In the genomic region with DNA sequence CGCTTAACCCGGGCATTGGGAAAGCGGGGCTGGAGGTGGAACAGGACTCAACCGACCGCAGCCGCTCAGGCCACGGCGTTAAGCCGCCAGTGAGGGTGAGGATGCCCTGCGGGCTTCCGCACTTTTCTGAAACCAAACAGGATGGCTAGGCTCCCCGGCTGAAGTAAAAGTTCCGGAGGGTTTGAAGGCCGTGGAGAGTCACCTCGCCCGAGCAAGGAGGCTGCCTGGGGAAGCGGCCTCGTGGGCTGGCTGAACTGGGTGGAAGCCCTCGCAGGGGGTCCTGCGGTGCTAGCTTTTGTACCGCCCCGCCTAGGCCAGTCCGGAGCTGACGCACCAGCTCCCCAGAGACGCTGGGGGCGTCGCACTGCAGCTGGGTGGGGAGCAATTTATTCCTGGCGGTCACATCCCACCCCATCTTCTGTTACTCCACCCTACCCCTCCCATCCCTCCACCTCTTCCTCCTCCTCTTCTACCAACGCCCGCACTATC, we compare ENCODE assay signal across 8 mouse cellular contexts.
DNase-seq lines count a peak whose midpoint lies in the region; ATAC-seq lines count a peak whose summit lies in the region.

No protein-coding gene starts in this region.

- no peak for DNase-seq in liver, embryonic 11.5 days (ENCODE audit: low spot score)
- DNase-seq in embryo, embryonic 10 days (ENCODE audit: low spot score), result peak; percentile 64
- DNase-seq in right cerebral cortex, postnatal 14 days, result peak; percentile 78
- no peak for DNase-seq in ovary, postnatal 10 days (ENCODE audit: low spot score)
- DNase-seq in urinary bladder, postnatal 10 days (ENCODE audit: low spot score), result no peak

- H3K27me3 ChIP-seq in liver, embryonic 11.5 days (replicated peaks; ENCODE audit: control insufficient read depth, insufficient read depth, low read length), result peaks cover 99% of the 10 kb centered on the region
- H3K27me3 ChIP-seq in liver, embryonic 12.5 days (replicated peaks), result peaks cover 98% of the 10 kb centered on the region
- no peaks in the 10 kb centered on the region for H3K27me3 ChIP-seq in hindbrain, embryonic 15.5 days
- H3K27me3 ChIP-seq in limb, embryonic 13.5 days, result peaks cover 98% of the 10 kb centered on the region

- H3K36me3 ChIP-seq in liver, embryonic 11.5 days (ENCODE audit: control insufficient read depth, insufficient read depth, low read length), result no peaks in the 10 kb centered on the region
- H3K36me3 ChIP-seq in liver, embryonic 12.5 days, result no peaks in the 10 kb centered on the region
- no peaks in the 10 kb centered on the region for H3K36me3 ChIP-seq in hindbrain, embryonic 15.5 days
- no peaks in the 10 kb centered on the region for H3K36me3 ChIP-seq in limb, embryonic 13.5 days

- H3K27ac ChIP-seq in liver, embryonic 11.5 days (ENCODE audit: low read depth, low read length), result no peak overlapping the region
- no peak overlapping the region for H3K27ac ChIP-seq in liver, embryonic 12.5 days
- H3K27ac ChIP-seq in hindbrain, embryonic 15.5 days (replicated peaks), result peak overlapping the region; percentile 98
- H3K27ac ChIP-seq in limb, embryonic 13.5 days, result no peak overlapping the region

- H3K4me3 ChIP-seq in liver, embryonic 11.5 days (ENCODE audit: low read depth, low read length), result peak overlapping the region; percentile 15; the same call in 1 of the 2 replicates
- no peak overlapping the region; the same call in 1 of the 2 replicates for H3K4me3 ChIP-seq in liver, embryonic 12.5 days
- H3K4me3 ChIP-seq in hindbrain, embryonic 15.5 days, result peak overlapping the region; percentile 77
- H3K4me3 ChIP-seq in limb, embryonic 13.5 days, result peak overlapping the region; percentile 30

- no peak overlapping the region for H3K9ac ChIP-seq in liver, embryonic 11.5 days (ENCODE audit: low read depth, low read length)
- no peak overlapping the region for H3K9ac ChIP-seq in liver, embryonic 12.5 days
- H3K9ac ChIP-seq in hindbrain, embryonic 15.5 days, result peak overlapping the region; percentile 76
- peak overlapping the region; percentile 19; the same call in 1 of the 2 replicates for H3K9ac ChIP-seq in limb, embryonic 13.5 days

- H3K9me3 ChIP-seq in liver, embryonic 11.5 days (ENCODE audit: control insufficient read depth, low read length), result no peaks in the 10 kb centered on the region
- no peaks in the 10 kb centered on the region for H3K9me3 ChIP-seq in liver, embryonic 12.5 days (replicated peaks)
- H3K9me3 ChIP-seq in hindbrain, embryonic 15.5 days, result no peaks in the 10 kb centered on the region
- H3K9me3 ChIP-seq in limb, embryonic 13.5 days, result no peaks in the 10 kb centered on the region

- under 1% methylated on average over 30 of the region's 30 CpGs for WGBS in liver, embryonic 11.5 days
- WGBS in liver, embryonic 12.5 days (ENCODE audit: insufficient replicate concordance), result 1% methylated on average over 30 of the region's 30 CpGs
- under 1% methylated on average over 30 of the region's 30 CpGs for WGBS in hindbrain, embryonic 15.5 days
- WGBS in limb, embryonic 13.5 days, result 1% methylated on average over 30 of the region's 30 CpGs

- no peaks in the 10 kb centered on the region for H3K4me1 ChIP-seq in liver, embryonic 11.5 days (replicated peaks; ENCODE audit: control insufficient read depth, insufficient read depth, low read length)
- H3K4me1 ChIP-seq in liver, embryonic 12.5 days, result no peaks in the 10 kb centered on the region
- H3K4me1 ChIP-seq in hindbrain, embryonic 15.5 days (replicated peaks), result peaks cover 8% of the 10 kb centered on the region
- H3K4me1 ChIP-seq in limb, embryonic 13.5 days, result peaks cover 5% of the 10 kb centered on the region

- ATAC-seq in liver, embryonic 11.5 days (replicated peaks; ENCODE audit: low FRiP score), result no peak
- ATAC-seq in liver, embryonic 12.5 days, result no peak
- peak; percentile 90 for ATAC-seq in hindbrain, embryonic 15.5 days (ENCODE audit: low FRiP score, low read depth)
- no peak for ATAC-seq in limb, embryonic 13.5 days (ENCODE audit: low FRiP score, low read depth)

- peak overlapping the region; percentile 22; the same call in 1 of the 2 replicates for H3K4me2 ChIP-seq in liver, embryonic 11.5 days
- no peak overlapping the region; the same call in 1 of the 2 replicates for H3K4me2 ChIP-seq in liver, embryonic 12.5 days
- peak overlapping the region; percentile 78 for H3K4me2 ChIP-seq in hindbrain, embryonic 15.5 days
- H3K4me2 ChIP-seq in limb, embryonic 13.5 days (replicated peaks), result peak overlapping the region; percentile 54

Comparison
In these comparisons a context has a peak if more than half of its experiments do, and no peak if none do; other contexts are left out.
1. DNase-seq: peak in embryo, embryonic 10 days (single experiment) and right cerebral cortex, postnatal 14 days (single experiment); none in liver, embryonic 11.5 days (single experiment), ovary, postnatal 10 days (single experiment) and urinary bladder, postnatal 10 days (single experiment).
2. H3K9ac ChIP-seq: peak in hindbrain, embryonic 15.5 days (single experiment) and limb, embryonic 13.5 days (single experiment); none in liver, embryonic 11.5 days (single experiment) and liver, embryonic 12.5 days (single experiment).